1 mouse cellular context compared by ENCODE assay signal in the genomic region with DNA sequence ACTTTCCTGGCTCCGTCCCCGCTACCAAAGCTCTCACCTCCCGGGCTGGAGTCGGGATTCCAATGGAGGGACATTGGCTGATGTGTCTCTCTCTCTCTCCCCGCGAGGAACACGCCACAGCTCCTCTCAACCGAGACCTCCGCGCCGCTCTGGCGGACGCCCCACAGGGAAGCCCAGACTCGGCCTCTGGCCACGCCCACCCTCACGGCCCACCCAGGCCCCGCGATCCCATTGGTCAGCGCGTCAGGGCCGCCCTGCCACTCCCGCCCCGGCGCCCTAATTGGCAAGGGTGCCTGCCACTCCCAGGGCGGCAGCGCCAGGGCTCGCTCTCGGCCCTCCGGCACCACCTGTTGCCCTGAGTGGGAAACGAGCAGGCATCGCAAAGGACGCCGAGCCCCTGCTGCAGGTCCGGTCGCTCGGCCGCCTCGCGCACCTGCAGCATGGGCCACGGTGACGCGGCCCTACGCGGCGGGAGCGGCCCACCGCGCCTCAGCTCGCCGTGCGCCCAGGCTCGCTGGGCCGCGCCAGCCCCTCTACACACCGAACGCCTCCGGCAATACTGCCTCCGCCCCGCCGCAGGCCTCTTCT.
TF ChIP-seq lines count a peak whose summit lies in the region.

No protein-coding gene starts in this region.

TF ChIP-seq in MEL, 35 proteins besides CTCF, POLR2A, EP300 and RAD21 (continued from another document):
- peak; percentile 78 for TF ChIP-seq TCF12 (IDR thresholded peaks at IDR 0.05; ENCODE audit: low read depth, low read length)
- TF ChIP-seq RCOR1 (IDR thresholded peaks at IDR 0.05; ENCODE audit: low read depth, low read length): no peak
